Mouse (Mus musculus): ENCODE results near the gene Mlh1. TPM values are rescaled to one million over a fixed set of nuclear protein-coding genes. Genes with fewer than 3 reads are reported as not detected.

The Mlh1 gene
- polyA plus RNA-seq, 2 experiments: 33.5 to 52.2 TPM

DNA sequence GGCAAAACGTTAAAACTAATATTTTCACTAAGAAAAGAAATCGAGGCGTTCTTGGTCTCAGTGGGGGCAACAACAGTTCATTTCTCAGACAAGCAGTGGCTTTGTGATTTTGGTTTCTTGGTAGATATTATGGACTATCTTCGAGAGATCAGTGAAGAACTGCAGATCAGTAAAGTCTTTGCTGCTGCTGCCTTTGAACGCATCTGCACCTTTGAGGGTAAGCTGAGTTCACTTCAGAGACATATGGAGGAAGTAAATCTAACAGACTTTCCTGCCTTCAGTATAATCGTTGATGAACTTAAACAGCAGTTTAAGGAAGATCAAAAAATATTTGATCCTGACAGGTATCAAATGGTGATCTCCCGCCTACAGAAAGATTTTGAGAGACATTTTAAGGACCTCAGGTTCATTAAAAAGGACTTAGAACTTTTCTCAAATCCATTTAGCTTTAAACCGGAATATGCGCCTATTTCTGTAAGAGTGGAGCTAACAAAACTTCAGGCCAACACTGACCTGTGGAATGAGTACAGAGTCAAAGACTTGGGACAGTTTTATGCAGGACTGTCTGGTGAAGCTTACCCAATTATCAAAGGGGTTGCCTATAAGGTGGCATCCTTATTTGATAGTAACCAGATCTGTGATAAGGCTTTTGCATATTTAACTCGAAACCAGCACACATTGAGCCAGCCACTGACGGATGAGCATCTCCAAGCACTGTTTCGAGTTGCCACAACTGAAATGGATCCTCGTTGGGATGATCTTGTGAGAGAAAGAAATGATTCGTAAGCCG lies 1.6 kb upstream of the Mlh1 start:
- Histone ChIP-seq H3K9ac (ENCODE audit: low read depth, low read length, severe bottlenecking) (peak overlapping the region; percentile 93), H3K4me1 (ENCODE audit: control insufficient read depth, insufficient read depth, low read length) (peaks cover 33% of the 10 kb centered on the region), H3K27ac (replicated peaks; ENCODE audit: low read depth, low read length) (no peak overlapping the region), H3K27me3 (ENCODE audit: control insufficient read depth, insufficient read depth, low read length) (no peaks in the 10 kb centered on the region), H3K4me3 (replicated peaks; ENCODE audit: low read length) (peak overlapping the region; percentile 91), H3K36me3 (ENCODE audit: control insufficient read depth, insufficient read depth, low read length) (peaks cover 33% of the 10 kb centered on the region), H3K4me2 (replicated peaks; ENCODE audit: low read depth, low read length, severe bottlenecking) (peak overlapping the region; percentile 82), H3K9me3 (ENCODE audit: control insufficient read depth, low read length) (no peaks in the 10 kb centered on the region)
- TF ChIP-seq POLR2A (IDR thresholded peaks at IDR 0.05; ENCODE audit: borderline replicate concordance, extremely low read depth, insufficient read depth, insufficient read length): no peak
- no peak for DNase-seq (ENCODE audit: low spot score)
- ATAC-seq (ENCODE audit: low FRiP score, low read depth): no peak
- WGBS: 58% methylated on average over 15 of the region's 15 CpGs

DNA sequence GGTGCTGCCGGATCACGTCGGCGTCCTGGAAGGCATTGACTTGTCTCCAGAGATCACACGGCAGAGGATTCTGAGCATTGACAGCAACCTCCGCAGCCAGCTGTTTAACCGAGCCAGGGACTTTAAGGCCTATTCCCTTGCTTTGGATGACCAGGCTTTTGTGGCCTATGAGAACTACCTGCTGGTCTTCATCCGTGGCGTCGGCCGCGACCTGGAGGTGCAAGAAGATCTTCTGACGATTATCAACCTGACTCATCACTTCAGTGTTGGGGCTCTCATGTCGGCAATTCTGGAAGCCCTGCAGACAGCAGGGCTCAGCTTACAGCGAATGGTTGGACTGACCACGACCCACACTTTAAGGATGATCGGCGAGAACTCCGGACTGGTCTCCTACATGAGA lies 765 bp upstream of the Mlh1 start:
- Histone ChIP-seq H3K36me3 (ENCODE audit: control insufficient read depth, insufficient read depth, low read length) (peaks cover 30% of the 10 kb centered on the region), H3K4me2 (replicated peaks; ENCODE audit: low read depth, low read length, severe bottlenecking) (peak overlapping the region; percentile 82), H3K4me1 (ENCODE audit: control insufficient read depth, insufficient read depth, low read length) (peaks cover 33% of the 10 kb centered on the region), H3K9ac (ENCODE audit: low read depth, low read length, severe bottlenecking) (peak overlapping the region; percentile 93), H3K27ac (replicated peaks; ENCODE audit: low read depth, low read length) (peak overlapping the region; percentile 93), H3K4me3 (replicated peaks; ENCODE audit: low read length) (peak overlapping the region; percentile 91), H3K27me3 (ENCODE audit: control insufficient read depth, insufficient read depth, low read length) (no peaks in the 10 kb centered on the region), H3K9me3 (ENCODE audit: control insufficient read depth, low read length) (no peaks in the 10 kb centered on the region)
- ATAC-seq (ENCODE audit: low FRiP score, low read depth): no peak
- 11% methylated on average over 19 of the region's 19 CpGs for WGBS
- no peak for TF ChIP-seq POLR2A (IDR thresholded peaks at IDR 0.05; ENCODE audit: borderline replicate concordance, extremely low read depth, insufficient read depth, insufficient read length)
- DNase-seq (ENCODE audit: low spot score): peak; percentile 10

DNA sequence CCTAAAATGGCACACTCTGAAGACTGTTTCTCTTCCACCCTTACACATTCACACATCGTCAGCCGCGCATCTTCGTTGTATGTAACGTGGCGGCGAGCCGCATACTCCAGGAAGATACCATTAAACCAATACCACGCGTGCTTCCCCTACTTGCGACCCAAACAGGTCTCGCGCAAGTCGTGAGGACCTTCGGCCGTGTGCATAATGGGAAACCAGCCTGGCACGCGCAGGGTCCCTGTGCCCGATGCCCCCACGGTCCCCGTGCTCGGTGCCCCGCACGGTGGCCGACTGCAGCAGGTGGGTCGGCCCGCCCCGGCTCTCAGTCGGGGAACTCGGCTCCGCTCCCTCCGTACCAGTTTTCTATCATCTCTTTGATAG lies 546 bp downstream of the Mlh1 start:
- no peak for DNase-seq (ENCODE audit: low spot score)
- H3K9me3 ChIP-seq (ENCODE audit: control insufficient read depth, low read length): no peaks in the 10 kb centered on the region
- peak overlapping the region; percentile 93 for H3K27ac ChIP-seq (replicated peaks; ENCODE audit: low read depth, low read length)
- H3K4me2 ChIP-seq (replicated peaks; ENCODE audit: low read depth, low read length, severe bottlenecking): peak overlapping the region; percentile 57
- H3K4me1 ChIP-seq (ENCODE audit: control insufficient read depth, insufficient read depth, low read length): peaks cover 29% of the 10 kb centered on the region
- 3% methylated on average over 31 of the region's 32 CpGs for WGBS
- H3K36me3 ChIP-seq (ENCODE audit: control insufficient read depth, insufficient read depth, low read length): peaks cover 30% of the 10 kb centered on the region
- no peaks in the 10 kb centered on the region for H3K27me3 ChIP-seq (ENCODE audit: control insufficient read depth, insufficient read depth, low read length)
- peak overlapping the region; percentile 75 for H3K9ac ChIP-seq (ENCODE audit: low read depth, low read length, severe bottlenecking)
- peak; percentile 50 for ATAC-seq (ENCODE audit: low FRiP score, low read depth)
- peak overlapping the region; percentile 91 for H3K4me3 ChIP-seq (replicated peaks; ENCODE audit: low read length)
- no peak for TF ChIP-seq POLR2A (IDR thresholded peaks at IDR 0.05; ENCODE audit: borderline replicate concordance, extremely low read depth, insufficient read depth, insufficient read length)

DNA sequence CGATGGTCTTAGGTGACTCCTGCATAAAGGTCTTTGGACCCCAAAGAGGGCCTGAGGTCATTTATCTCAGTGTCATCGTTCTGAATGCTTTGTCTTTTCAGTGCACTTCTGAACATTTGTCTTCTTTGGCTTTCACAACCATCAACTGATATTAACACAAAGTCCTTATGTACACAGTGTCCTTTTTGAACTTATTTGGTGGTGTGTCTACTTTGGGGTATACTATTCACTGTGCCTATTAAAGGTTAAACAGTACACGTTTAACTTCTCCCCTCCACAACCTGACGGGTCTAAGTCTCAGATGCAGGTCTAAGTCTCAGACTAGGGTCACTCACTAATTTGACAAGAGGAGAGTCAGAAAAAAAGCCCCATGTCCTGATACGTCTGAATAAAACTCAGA lies 985 bp downstream of the Mlh1 start:
- ATAC-seq (ENCODE audit: low FRiP score, low read depth): no peak
- whole genome bisulfite sequencing: 19% methylated on average over 5 of the region's 5 CpGs

DNA sequence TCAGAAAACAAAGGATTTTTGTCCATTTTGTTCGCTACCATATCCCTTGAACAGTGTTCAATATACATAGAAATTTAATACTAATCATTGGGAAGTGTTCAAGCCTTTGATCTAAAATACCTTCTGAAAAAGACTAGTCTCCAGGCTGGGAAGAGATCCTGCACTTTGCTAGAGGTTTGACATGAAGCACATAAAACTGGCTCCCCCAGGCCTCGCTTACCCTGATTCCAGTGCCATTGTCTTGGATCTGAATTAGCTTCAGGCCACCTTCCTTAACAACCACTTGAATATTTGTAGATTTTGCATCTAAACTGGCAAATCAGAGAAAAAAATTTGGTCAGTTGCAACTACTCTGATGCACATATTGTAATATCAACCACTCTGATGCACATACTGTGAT lies 3.6 kb downstream of the Mlh1 start:
- DNase-seq (ENCODE audit: low spot score) (no peak), ATAC-seq (ENCODE audit: low FRiP score, low read depth) (no peak)
- Histone ChIP-seq H3K9ac (ENCODE audit: low read depth, low read length, severe bottlenecking) (no peak overlapping the region), H3K9me3 (ENCODE audit: control insufficient read depth, low read length) (no peaks in the 10 kb centered on the region), H3K27ac (replicated peaks; ENCODE audit: low read depth, low read length) (no peak overlapping the region), H3K4me2 (replicated peaks; ENCODE audit: low read depth, low read length, severe bottlenecking) (no peak overlapping the region), H3K27me3 (ENCODE audit: control insufficient read depth, insufficient read depth, low read length) (no peaks in the 10 kb centered on the region), H3K4me3 (replicated peaks; ENCODE audit: low read length) (no peak overlapping the region), H3K4me1 (ENCODE audit: control insufficient read depth, insufficient read depth, low read length) (peaks cover 5% of the 10 kb centered on the region; the same call in 1 of the 2 replicates), H3K36me3 (ENCODE audit: control insufficient read depth, insufficient read depth, low read length) (peaks cover 35% of the 10 kb centered on the region)
- TF ChIP-seq POLR2A (IDR thresholded peaks at IDR 0.05; ENCODE audit: borderline replicate concordance, extremely low read depth, insufficient read depth, insufficient read length): no peak
- WGBS: 96% methylated on average over 2 of the region's 2 CpGs

More for the DNA sequence above, 985 bp downstream of the Mlh1 start:
- peak overlapping the region; percentile 75 for H3K9ac ChIP-seq (ENCODE audit: low read depth, low read length, severe bottlenecking)
- H3K36me3 ChIP-seq (ENCODE audit: control insufficient read depth, insufficient read depth, low read length): peaks cover 28% of the 10 kb centered on the region
- no peaks in the 10 kb centered on the region for H3K9me3 ChIP-seq (ENCODE audit: control insufficient read depth, low read length)
- no peak for TF ChIP-seq POLR2A (IDR thresholded peaks at IDR 0.05; ENCODE audit: borderline replicate concordance, extremely low read depth, insufficient read depth, insufficient read length)
- H3K4me2 ChIP-seq (replicated peaks; ENCODE audit: low read depth, low read length, severe bottlenecking): peak overlapping the region; percentile 57
- peaks cover 27% of the 10 kb centered on the region for H3K4me1 ChIP-seq (ENCODE audit: control insufficient read depth, insufficient read depth, low read length)
- H3K27ac ChIP-seq (replicated peaks; ENCODE audit: low read depth, low read length): peak overlapping the region; percentile 93
- peak overlapping the region; percentile 91 for H3K4me3 ChIP-seq (replicated peaks; ENCODE audit: low read length)
- no peak for DNase-seq (ENCODE audit: low spot score)
- no peaks in the 10 kb centered on the region for H3K27me3 ChIP-seq (ENCODE audit: control insufficient read depth, insufficient read depth, low read length)

All from limb, embryonic 14.5 days (tissue).